Mouse (Mus musculus) heart, postnatal 36 days (tissue): Measurements from ENCODE around the gene Obscn. TPM values are rescaled to one million over a fixed set of nuclear protein-coding genes. Genes with fewer than 3 reads are reported as not detected.
A peak's percentile ranks its signal among the peaks of the same experiment; 100 is the strongest.

Source experiments
- DNase-seq, 2 experiments: peaks; one replicate each; pipeline ENCODE4 v3.0.0; 2021 to 2022
- intact Hi-C: fragments of 180-260 bp; cut with DNase I; formaldehyde crosslinking; loops from one replicate; pipeline ENCODE4 v1.15.1; 2025
- total RNA-seq, 2 experiments: library from RNA; stranded (reverse); gene quantifications; 2 replicates each; pipeline ENCODE4 v1.2.3; 2021

The Obscn gene
- total RNA-seq, 2 experiments from 2014 or later: 725 to 820 TPM

DNA sequence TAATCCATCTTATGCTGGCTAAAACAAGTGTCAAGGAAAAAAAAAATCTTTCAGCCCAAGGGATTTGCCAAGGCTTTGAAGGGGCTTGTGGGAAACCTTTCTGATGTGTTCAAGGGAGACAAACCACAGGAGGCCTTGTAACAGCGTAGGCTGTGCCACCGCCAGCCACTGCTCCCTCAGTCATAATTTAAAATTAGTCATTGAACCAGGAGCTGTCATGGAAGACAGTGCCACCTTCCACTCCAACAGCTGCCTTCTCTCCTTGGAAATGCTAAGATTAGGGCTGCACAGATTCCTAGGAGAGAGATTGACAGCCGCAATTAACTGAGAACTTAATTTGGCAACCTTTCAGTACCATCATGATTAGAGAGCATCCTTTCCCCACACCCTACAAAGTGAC, 13.1 kb upstream of the Obscn start:
- intact Hi-C loops: no loop called here
- no peak for DNase-seq

DNA sequence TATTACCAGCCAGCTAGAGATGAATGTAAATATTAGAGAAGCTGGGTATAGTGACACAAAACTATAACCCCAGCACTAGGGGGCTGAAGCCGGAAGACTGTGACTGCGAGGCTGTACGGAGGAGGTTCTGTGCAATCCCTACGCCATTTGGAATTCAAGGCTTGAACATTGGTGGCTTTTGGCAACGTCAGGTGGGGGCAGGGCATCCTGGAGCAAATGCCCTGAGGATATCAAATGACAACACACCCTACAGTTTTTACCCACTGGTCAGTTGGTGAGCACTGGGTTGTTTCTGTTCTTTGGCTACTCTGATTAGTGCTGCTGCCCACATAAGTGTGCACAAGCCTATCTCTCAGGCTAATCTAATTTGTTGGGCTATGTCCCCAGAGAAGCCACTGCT, 6.8 kb upstream of the Obscn start:
- intact Hi-C loops: no loop called here

DNA sequence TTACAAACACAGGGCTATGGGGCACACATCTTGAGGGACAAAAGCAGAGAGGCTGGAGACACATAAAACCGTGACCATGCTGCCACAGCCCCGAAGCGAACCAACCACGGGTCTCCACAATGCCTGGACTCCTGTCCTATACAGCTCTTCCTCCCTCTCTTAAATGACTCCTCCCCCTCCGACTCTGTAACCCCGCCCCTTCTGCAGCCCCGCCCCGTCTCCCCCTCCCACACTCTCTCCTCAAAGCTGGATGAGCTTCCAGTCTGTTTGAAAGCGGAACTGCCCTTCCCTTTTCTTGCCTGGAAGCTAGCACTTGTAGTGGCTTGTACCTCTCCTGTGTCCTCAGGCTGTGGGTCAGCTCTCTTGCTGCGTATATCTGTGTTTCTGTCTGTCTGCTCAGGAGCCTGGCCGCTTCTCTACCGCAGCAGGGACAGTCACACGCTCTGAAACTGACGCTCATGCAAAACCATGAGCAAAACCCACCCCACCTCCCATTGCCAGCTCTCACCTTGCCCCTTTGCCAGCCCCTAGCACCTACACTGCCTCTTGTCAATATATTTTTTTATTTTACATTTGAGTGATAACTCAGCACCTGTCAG, 5.7 kb upstream of the Obscn start:
- intact Hi-C loops: no loop called here
- DNase-seq: no peak

More for the DNA sequence above, 6.8 kb upstream of the Obscn start:
- no peak for DNase-seq

DNA sequence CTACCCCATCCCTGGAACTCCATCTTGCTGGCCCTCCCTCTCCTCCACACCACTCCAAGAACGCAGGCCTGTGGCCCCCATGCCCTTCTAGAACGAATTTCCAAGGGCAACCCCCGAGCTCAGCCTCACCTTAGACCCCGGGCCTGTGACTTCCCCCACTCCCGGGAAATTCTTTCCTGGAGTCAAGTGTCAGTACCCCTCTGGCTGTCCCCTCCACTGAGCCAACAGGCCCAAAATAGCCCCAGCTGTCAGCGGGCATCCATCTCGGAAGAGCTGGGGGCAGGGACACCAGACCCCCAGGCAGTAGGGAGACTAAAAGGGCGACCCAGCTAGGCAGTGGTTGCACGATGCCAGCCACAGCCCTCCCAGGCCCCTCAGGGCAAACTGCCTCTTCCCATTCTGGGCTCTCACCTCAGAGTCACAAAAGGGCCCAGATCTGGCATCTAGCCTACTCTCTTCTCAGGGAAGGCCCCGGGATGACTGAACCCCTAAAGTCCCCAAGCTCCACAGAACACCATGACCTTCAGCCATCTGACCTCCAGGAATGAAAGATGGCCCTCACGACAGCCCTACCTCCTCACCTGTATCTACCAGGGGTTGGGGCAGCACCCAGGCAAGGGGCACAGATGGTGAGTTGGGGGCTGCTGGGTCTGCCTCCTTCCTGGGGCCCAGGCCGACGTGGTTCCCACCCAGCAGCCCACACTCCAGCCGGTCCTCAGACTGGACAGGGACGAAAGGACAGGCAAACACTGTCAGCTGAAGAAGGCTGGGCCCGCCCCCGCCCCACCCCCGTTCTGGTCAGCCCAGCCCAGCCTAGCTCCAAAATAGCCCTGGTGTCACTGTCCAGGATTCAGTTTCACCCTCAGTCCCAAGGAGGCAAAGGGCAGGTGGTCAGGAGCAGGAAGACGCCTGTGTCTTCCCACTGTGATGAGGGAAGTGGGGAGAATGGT, 2.6 kb upstream of the Obscn start:
- DNase-seq: peak in 1 of 2 experiments; percentile 38
- intact Hi-C loops: no loop called here

GRCm38 (mm10) chr11:59136994-59137706, 948 bp upstream of the Obscn start:
- no peak for DNase-seq

DNA sequence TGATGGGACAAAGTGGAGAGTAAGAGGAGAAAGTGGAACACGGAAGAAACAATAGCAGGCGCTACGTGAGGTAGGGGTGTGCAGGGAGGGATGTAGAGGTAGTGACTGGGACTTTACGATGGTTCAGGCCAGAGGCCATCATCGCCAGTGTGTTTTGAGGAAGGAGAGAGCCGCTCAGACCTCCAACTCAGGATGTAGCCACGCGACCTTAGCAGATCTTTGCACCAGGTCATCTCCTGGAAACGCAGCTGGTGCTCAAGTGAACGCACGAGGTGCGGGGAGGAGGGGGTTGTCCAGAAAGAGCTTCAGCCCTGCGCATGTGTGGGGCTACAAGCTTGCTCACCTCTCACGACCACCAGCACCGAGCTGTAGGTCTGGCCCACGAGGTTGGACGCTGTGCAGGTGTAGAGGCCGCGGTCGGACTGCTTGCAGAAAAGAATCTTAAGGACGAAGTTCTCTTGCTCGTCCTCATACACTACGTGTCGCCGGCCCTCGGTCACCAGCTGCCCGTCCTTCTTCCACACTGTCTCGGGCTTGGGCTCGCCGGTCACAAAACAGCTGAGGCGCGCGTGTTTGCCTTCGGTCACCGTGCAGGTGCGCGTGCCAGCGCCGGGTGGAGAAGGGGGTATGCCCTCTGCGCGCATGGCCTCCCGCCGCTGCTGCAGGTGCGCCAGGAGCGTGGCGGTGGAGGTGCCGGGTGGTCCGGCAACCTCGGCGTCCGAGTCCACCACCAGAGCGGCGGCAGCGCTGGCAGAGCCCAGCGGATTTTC, 966 bp downstream of the Obscn start:
- DNase-seq: no peak
- intact Hi-C loops: no loop called here

More at GRCm38 (mm10) chr11:59136994-59137706, 948 bp upstream of the Obscn start:
- intact Hi-C loops: no loop called here

DNA sequence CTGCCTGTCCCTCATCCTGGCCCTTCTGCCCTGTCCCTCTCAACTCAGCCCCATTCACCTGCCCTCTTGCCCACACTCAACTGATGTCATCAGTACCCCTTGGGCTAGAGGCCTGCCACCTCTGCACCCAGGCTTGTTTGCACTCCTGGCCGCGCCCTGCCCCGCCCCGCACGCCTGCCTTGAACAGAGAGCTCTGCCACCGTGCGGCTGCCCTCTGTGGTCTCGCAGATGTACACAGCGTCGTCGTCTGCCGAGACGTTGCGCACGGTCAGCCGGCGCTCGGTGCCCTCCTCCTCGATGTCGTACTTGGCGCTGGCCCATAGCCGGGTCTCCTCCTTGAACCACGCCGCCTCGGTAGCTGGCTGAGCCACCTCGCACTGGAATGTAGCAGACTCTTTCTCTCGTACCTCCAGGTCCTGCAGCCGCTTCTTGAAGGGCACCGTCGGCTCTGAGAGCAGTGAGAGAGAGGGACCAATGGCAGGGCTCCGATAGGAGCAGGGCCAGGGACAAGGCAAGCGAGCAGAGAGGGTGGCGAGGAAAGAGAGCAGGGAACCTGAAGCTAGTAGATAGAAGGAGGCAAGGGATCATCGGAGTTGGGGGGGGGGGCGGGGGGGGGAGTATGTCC, 1.7 kb downstream of the Obscn start:
- intact Hi-C loops: no loop called here
- DNase-seq: no peak

GRCm38 (mm10) chr11:59132065-59132464, 4.1 kb downstream of the Obscn start:
- intact Hi-C loops: no loop called here
- DNase-seq: no peak

GRCm38 (mm10) chr11:59131348-59131919, 4.8 kb downstream of the Obscn start:
- DNase-seq: no peak

DNA sequence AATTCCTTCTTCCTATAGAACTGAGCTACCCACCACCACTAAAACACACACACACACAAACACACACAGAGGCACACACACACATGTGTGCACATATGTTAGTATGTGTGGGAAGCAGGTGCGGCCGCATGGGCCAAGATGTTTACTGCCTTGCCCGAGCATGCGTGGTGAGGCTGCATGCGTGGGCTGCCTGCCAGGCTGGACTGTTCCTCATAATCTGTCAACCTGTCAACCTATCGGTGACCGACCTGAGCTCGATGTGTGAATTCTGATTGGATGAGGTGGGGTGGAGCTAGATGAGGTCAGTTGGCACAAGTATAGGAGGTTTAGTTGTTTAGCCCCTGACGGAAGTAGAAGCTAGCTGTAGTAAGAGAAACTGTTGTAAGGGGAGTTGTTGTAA, 5.4 kb downstream of the Obscn start:
- DNase-seq: peak in 1 of 2 experiments; percentile 24
- intact Hi-C loops: no loop called here

More at GRCm38 (mm10) chr11:59131348-59131919, 4.8 kb downstream of the Obscn start:
- intact Hi-C loops: no loop called here

DNA sequence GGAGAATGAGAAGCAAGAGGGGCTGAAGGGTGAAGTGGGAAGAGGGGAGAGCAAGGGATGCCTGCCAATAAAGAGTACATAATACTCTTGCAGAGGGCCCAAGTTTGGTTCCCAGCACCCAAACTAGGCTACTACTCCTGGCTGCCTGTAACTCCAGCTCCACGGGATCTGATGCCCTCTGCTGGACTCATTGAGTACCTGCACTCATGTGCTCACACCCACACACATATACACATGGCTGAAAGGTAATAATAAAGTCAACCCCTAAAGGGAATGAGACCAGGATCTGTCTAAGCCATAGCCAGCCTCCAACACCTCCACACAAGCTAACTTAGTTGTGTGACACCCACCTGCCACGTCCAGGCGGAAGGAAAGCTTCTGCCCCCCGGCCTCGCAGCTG, 30.3 kb downstream of the Obscn start:
- no peak for DNase-seq
- intact Hi-C loops: no loop called here

DNA sequence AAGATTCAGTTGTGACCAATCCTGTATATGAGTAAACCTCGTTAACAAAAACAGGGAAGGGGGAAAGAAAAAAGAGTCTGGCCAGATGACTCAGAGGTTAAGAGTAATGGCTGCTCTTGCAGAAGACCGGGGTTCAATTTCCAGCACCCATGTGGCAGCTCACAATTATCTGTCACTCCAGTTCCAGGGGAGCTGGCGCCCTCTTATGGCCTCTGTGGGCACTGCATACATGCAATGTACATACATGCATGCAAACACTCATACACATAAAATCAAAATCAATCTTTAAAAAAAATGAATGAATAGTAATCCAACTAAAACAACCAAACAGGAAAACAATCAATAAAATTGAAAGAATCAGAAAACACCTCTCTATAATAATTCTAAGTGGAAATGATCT, 33.9 kb downstream of the Obscn start:
- intact Hi-C loops: no loop called here
- DNase-seq: no peak

DNA sequence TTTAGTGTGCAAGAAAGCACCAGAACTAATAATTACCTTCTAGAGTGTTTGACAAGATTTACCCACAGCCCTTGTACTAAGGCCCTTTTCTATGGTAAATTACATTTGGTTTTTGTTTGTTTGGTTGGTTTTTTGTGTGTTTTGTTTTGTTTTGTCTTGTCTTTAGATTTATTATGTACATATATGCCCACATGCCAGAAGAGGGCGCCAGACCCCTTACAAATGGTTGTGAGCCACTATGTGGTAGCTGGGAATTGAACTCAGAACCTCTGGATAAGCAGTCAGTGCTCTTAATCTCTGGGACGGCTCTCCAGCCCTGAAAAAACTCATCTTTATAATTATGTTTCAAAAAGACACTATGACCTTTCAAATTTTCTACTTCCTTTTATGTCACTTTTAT, 37.9 kb downstream of the Obscn start:
- intact Hi-C loops: loop anchor here (1.0 to 2.0 kb wide), 2 partner anchors 86 to 195 kb away; no protein-coding TSS in a partner anchor
- DNase-seq: peak; percentile 41 to 63

- intact Hi-C loops: loop anchor here (1.0 to 2.0 kb wide), 2 partner anchors 87 to 196 kb away; no protein-coding TSS in a partner anchor
Observed at GRCm38 (mm10) chr11:59097770-59098169, 38.4 kb downstream of the Obscn start.

GRCm38 (mm10) chr11:59094213-59094612, 42.0 kb downstream of the Obscn start:
- no peak for DNase-seq
- intact Hi-C loops: no loop called here

More at GRCm38 (mm10) chr11:59097770-59098169, 38.4 kb downstream of the Obscn start:
- DNase-seq: no peak

DNA sequence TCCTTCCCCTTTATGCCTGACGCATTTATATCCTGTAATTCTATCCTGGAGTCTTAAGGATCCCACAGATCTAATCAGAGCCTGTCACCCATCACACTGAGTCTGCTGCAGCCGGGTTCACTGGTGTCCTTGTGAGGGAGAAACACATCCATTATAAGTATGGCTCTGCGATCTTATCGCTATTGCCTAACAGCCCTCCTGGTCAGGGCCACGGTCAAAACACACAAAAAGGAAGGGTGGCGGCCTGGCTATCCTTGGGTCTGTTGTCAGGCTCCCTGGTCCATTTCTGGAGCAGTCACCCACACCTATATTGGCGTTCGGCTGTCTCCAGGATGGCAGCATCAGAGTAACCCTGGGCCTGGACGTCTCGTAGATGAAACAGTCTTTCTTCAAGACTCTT, 48.6 kb downstream of the Obscn start:
- DNase-seq: no peak
- intact Hi-C loops: no loop called here

GRCm38 (mm10) chr11:59085200-59085599, 51.0 kb downstream of the Obscn start:
- DNase-seq: no peak
- intact Hi-C loops: no loop called here

DNA sequence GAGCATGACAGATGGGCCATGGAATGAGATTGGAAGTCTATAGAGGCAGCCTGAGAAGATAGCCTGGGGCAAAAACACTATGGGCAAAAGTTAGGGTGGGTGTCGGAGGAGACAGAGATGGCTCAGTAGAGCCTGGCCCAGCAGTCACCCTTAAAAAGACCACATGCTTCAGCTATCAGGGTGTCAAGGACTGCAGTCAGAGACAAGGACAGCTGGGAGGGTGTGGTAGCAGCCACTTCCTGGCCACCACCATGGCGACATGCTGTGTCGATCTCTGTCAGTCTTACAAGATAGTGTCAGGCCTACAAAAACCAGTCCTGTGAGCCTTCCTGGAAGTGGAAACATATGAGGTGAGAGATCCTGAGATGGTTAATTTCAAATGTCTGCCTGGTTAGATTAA, 53.1 kb downstream of the Obscn start:
- DNase-seq: no peak
- intact Hi-C loops: no loop called here

DNA sequence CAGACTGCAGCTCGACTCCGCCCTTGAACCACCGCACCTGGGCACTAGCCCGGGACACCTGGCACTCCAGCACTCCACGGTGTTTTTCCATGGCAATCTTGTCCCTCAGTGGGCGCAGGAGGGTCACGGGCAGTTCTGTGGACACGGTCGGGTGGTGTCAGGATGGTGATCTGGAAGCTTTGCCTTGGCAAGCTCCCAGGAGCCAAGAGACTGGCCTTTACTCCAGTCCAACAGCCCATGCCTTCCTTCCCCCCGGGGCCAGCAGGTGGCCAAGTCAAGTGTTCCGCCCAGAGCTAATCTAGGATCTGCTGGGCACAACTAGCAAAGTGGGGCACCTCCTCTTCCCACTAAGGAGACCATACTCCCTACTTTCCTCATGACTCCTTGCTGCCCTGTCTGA, 57.9 kb downstream of the Obscn start:
- intact Hi-C loops: no loop called here
- peak in 1 of 2 experiments; percentile 35 for DNase-seq
